Mouse (Mus musculus): ENCODE measurements around the gene Gosr1.
"Not testable (repeated sequence)": the region's sequence is repeated elsewhere in the genome, so short reads cannot be mapped to it uniquely, and the experiment has no call there.

Gene Gosr1

GRCm38 (mm10) chr11:76735753-76736324, 27.5 kb downstream of the Gosr1 start:
- DNase-seq (ENCODE audit: low spot score in 2 of 2), result peak; percentile 5 to 13

- DNase-seq (ENCODE audit: low spot score in 2 of 2), result no peak
Observed at GRCm38 (mm10) chr11:76734560-76734959, 28.8 kb downstream of the Gosr1 start.

- DNase-seq (ENCODE audit: low spot score in 2 of 2), result no peak
Observed at GRCm38 (mm10) chr11:76730650-76731049, 32.7 kb downstream of the Gosr1 start.

GRCm38 (mm10) chr11:76728093-76728492, 35.3 kb downstream of the Gosr1 start:
- DNase-seq (ENCODE audit: low spot score in 2 of 2), result no peak

GRCm38 (mm10) chr11:76723911-76724310, 39.5 kb downstream of the Gosr1 start:
- DNase-seq (ENCODE audit: low spot score in 2 of 2), result no peak

GRCm38 (mm10) chr11:76717000-76717399, 46.4 kb downstream of the Gosr1 start:
- DNase-seq (ENCODE audit: low spot score in 2 of 2), result no peak

GRCm38 (mm10) chr11:76709625-76710452, 53.5 kb downstream of the Gosr1 start:
- peak; percentile 47 to 60 for DNase-seq (ENCODE audit: low spot score in 2 of 2)

GRCm38 (mm10) chr11:76708881-76709280, 54.5 kb downstream of the Gosr1 start:
- no peak for DNase-seq (ENCODE audit: low spot score in 2 of 2)

- DNase-seq (ENCODE audit: low spot score in 2 of 2), result peak; percentile 7
Observed at GRCm38 (mm10) chr11:76708066-76708465, 55.3 kb downstream of the Gosr1 start.

GRCm38 (mm10) chr11:76707656-76708055, 55.7 kb downstream of the Gosr1 start:
- no peak for DNase-seq (ENCODE audit: low spot score in 2 of 2)

- peak in 1 of 2 experiments; percentile 16 for DNase-seq (ENCODE audit: low spot score in 2 of 2)
Observed at GRCm38 (mm10) chr11:76699626-76700025, 63.8 kb downstream of the Gosr1 start.

GRCm38 (mm10) chr11:76695810-76696209, 67.6 kb downstream of the Gosr1 start:
- DNase-seq (ENCODE audit: low spot score in 2 of 2), result no peak

GRCm38 (mm10) chr11:76692096-76692495, 71.3 kb downstream of the Gosr1 start:
- no peak for DNase-seq (ENCODE audit: low spot score in 2 of 2)

- DNase-seq (ENCODE audit: low spot score in 2 of 2), result no peak
Observed at GRCm38 (mm10) chr11:76685604-76686003, 77.8 kb downstream of the Gosr1 start.

GRCm38 (mm10) chr11:76679508-76679907, 83.9 kb downstream of the Gosr1 start, which contains the start of gene Trarg1:
Gene Trarg1 (plus strand): TSS chr11:76679808.
- not testable (repeated sequence) for DNase-seq (ENCODE audit: low spot score in 2 of 2)
